Mouse (Mus musculus) G1E (cell line): ENCODE data around the gene Focad. TPM values are rescaled to one million over a fixed set of nuclear protein-coding genes. Genes with fewer than 3 reads are reported as not detected.

ENCODE experiments used
- ATAC-seq: 2 replicates; pipeline ENCODE4 v1.8.0; 2016; ENCODE audit warnings: mild to moderate bottlenecking; ENCODE audit not compliant: insufficient number of reproducible peaks, poor library complexity, low FRiP score, severe bottlenecking; ENCODE audit errors: extremely low read depth
- DNase-seq: peaks from one replicate; pipeline ENCODE4 v3.0.0; 2012; ENCODE audit warnings: low spot score
- H3K27me3 ChIP-seq: 2 replicates; pipeline ENCODE4 v1.6.1; 2012; ENCODE audit warnings: mild to moderate bottlenecking, low read length, inconsistent platforms; ENCODE audit not compliant: insufficient read depth
- H3K36me3 ChIP-seq: replicated peaks from 2 replicates; pipeline ENCODE3; 2012; ENCODE audit warnings: mild to moderate bottlenecking, inconsistent platforms
- H3K4me1 ChIP-seq: 2 replicates; pipeline ENCODE4 v1.6.1; 2012; ENCODE audit warnings: low read depth, low read length, inconsistent platforms, mixed read lengths; ENCODE audit not compliant: insufficient read depth
- H3K4me3 ChIP-seq: 2 replicates; pipeline ENCODE4 v1.5.1; 2012; ENCODE audit warnings: low read depth, mild to moderate bottlenecking, inconsistent platforms, low read length, moderate library complexity, mixed read lengths
- H3K9me3 ChIP-seq: replicated peaks from 2 replicates; pipeline ENCODE4 v1.6.1; 2012; ENCODE audit warnings: inconsistent platforms
- CTCF ChIP-seq: IDR thresholded peaks from 2 replicates; pipeline ENCODE4 v1.5.1; 2012; ENCODE audit warnings: low read depth, low read length, inconsistent platforms, mixed read lengths
- GATA1 ChIP-seq: IDR thresholded peaks from 2 replicates; pipeline ENCODE4 v1.6.1; 2012; ENCODE audit warnings: borderline replicate concordance, low read length, inconsistent platforms, mixed read lengths
- GATA2 ChIP-seq: IDR thresholded peaks from 2 replicates; pipeline ENCODE4 v1.6.1; 2012; ENCODE audit warnings: low read depth, low read length, inconsistent platforms, borderline replicate concordance
- POLR2AphosphoS5 ChIP-seq: IDR thresholded peaks from 2 replicates; pipeline ENCODE4 v1.6.1; 2012; ENCODE audit warnings: low read depth, low read length, inconsistent platforms; ENCODE audit not compliant: insufficient replicate concordance
- TAL1 ChIP-seq: conservative IDR thresholded peaks from 2 replicates; pipeline ENCODE4 v1.6.1; 2012; ENCODE audit warnings: low read depth, low read length, inconsistent platforms, mixed read lengths
- polyA plus RNA-seq: library from polyadenylated mRNA; stranded (reverse); fragments of >175 nt; gene quantifications from 2 replicates; pipeline ENCODE4 v1.2.3, GENCODE M21; 2012
- total RNA-seq, 2 experiments: library from RNA; stranded (forward) in 1 of 2; stranded (reverse) in 1 of 2; fragments of 200-1000 nt in 1 of 2; fragments of >200 nt in 1 of 2; fragmentation: Nextera tagmentation in 1 of 2; gene quantifications; 2 replicates each; pipeline ENCODE4 v1.2.3; 2014 to 2017

Gene Focad
- total and polyA plus RNA-seq, 3 experiments, result 5.2 to 31.6 (median 21.6) TPM

DNA sequence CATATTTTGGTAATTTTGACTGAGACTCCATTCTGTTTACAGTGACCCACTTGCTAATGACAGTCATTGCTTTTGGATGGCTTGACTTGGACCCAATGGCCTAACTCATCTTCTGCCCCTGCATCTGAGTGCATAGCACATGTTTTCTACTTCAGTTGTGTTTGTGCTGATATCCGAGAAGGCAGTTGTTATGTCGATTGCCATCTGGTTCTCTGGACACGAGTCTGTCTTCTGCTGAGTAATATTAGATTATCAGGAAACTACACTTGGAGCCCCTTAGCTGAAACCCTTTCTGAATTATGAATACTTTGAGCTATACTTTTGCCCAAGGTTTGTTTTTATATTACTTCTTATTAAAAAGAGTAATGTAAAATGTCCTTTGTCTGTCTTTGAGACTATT, 22.9 kb downstream of the Focad start:
- no peaks in the 10 kb centered on the region for H3K9me3 ChIP-seq
- peaks cover 53% of the 10 kb centered on the region for H3K4me1 ChIP-seq
- ATAC-seq (peak; percentile 91), DNase-seq (peak; percentile 12)
- no peaks in the 10 kb centered on the region for H3K27me3 ChIP-seq
- H3K36me3 ChIP-seq, result peaks cover 4% of the 10 kb centered on the region
- H3K4me3 ChIP-seq, result no peak overlapping the region; the same call in 1 of the 2 replicates
- TF ChIP-seq GATA2 (no peak), TAL1 (peak; percentile 81)

DNA sequence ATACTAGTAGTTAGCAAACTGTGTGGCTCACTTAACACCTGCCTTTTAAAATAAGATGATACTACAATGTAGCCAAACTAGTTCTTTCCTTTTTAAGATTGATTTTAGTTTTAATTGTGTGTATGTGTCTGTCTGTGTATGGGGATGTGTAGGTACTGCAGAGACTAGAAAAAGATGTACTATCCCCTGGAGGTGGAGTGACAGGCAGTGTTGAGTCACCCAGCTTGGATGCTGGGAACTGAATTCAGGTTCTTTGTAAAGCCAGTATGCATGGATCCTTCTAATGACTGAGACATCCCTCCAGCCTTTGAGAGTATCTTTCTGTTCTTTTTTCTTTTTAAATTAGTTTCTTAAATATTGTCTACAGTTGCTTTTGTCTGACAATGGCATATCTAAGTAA, 23.5 kb downstream of the Focad start:
- no peak for ATAC-seq
- Histone ChIP-seq H3K9me3 (no peaks in the 10 kb centered on the region), H3K4me1 (peaks cover 53% of the 10 kb centered on the region), H3K27me3 (no peaks in the 10 kb centered on the region), H3K4me3 (no peak overlapping the region), H3K36me3 (peaks cover 7% of the 10 kb centered on the region)
- TF ChIP-seq GATA1 (no peak), TAL1 (no peak), GATA2 (no peak), POLR2AphosphoS5 (no peak), CTCF (no peak)
- DNase-seq, result no peak

GRCm38 (mm10) chr4:88118750-88119395, 24.4 kb downstream of the Focad start:
- TF ChIP-seq POLR2AphosphoS5 (no peak), GATA1 (no peak), GATA2 (no peak), TAL1 (no peak), CTCF (no peak)
- Histone ChIP-seq H3K4me1 (peaks cover 53% of the 10 kb centered on the region), H3K27me3 (no peaks in the 10 kb centered on the region), H3K36me3 (peaks cover 14% of the 10 kb centered on the region), H3K4me3 (peak overlapping the region; percentile 2; the same call in 1 of the 2 replicates), H3K9me3 (no peaks in the 10 kb centered on the region)
- DNase-seq (peak; percentile 5), ATAC-seq (peak; percentile 37; the same call in 1 of the 2 replicates)

DNA sequence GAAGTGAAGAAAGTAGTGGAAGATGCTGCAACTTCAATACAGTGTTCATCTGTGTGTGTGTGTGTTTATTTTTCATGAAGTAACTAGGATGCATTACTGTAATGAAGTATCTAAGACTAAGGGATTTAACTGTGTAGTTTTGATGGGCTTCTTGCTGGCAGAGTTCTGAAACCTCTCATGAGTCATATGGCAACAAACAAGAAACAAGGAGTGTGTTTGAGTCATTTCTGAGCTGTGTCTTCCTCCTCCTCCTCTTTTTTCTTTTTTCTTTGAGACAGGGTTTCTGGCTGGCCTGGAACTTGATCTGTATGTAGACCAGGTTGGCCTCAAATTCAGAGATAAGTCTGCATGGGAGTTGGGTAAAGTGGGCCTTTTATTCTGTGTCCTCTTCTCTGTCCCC, 25.7 kb downstream of the Focad start:
- ATAC-seq, result no peak
- no peak for TF ChIP-seq GATA2
- TF ChIP-seq CTCF, result no peak
- no peak for TF ChIP-seq TAL1
- no peak for TF ChIP-seq GATA1
- TF ChIP-seq POLR2AphosphoS5, result no peak
- Histone ChIP-seq H3K9me3 (no peaks in the 10 kb centered on the region), H3K4me3 (no peak overlapping the region), H3K4me1 (peaks cover 43% of the 10 kb centered on the region), H3K27me3 (no peaks in the 10 kb centered on the region), H3K36me3 (peaks cover 23% of the 10 kb centered on the region)
- DNase-seq, result no peak

GRCm38 (mm10) chr4:88122472-88122871, 28.0 kb downstream of the Focad start:
- DNase-seq (no peak), ATAC-seq (no peak)
- peaks cover 24% of the 10 kb centered on the region for H3K4me1 ChIP-seq
- H3K36me3 ChIP-seq, result peaks cover 43% of the 10 kb centered on the region
- no peaks in the 10 kb centered on the region for H3K9me3 ChIP-seq
- TF ChIP-seq TAL1, result no peak
- TF ChIP-seq GATA2, result no peak
- no peak for TF ChIP-seq POLR2AphosphoS5
- TF ChIP-seq CTCF, result no peak
- TF ChIP-seq GATA1, result no peak
- H3K4me3 ChIP-seq, result no peak overlapping the region
- H3K27me3 ChIP-seq, result no peaks in the 10 kb centered on the region

DNA sequence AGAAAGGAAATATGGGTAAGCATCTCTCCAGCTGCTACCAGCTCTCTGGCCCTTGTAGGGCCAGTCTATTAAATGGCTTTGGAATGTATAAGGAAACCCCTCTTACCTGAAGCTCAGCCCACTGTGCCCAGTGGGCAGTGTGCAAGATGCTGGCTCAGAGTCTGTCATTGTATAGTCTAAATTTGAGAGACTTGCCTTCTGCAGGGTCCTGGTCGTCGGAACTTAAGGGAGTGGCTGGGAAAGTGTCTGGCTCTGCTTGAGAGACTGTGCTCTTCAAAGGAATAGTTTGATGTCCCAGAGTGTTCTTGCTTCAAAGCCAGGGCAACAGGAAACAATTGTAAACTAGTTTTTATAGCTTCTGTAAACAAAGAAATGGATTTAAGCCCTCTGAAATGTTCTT, 41.5 kb downstream of the Focad start:
- Histone ChIP-seq H3K36me3 (peaks cover 41% of the 10 kb centered on the region), H3K4me3 (no peak overlapping the region), H3K4me1 (no peaks in the 10 kb centered on the region), H3K27me3 (no peaks in the 10 kb centered on the region), H3K9me3 (no peaks in the 10 kb centered on the region)
- DNase-seq, result no peak
- no peak for ATAC-seq
- TF ChIP-seq TAL1 (no peak), GATA2 (no peak), POLR2AphosphoS5 (no peak), GATA1 (no peak)
